In the genomic region with DNA sequence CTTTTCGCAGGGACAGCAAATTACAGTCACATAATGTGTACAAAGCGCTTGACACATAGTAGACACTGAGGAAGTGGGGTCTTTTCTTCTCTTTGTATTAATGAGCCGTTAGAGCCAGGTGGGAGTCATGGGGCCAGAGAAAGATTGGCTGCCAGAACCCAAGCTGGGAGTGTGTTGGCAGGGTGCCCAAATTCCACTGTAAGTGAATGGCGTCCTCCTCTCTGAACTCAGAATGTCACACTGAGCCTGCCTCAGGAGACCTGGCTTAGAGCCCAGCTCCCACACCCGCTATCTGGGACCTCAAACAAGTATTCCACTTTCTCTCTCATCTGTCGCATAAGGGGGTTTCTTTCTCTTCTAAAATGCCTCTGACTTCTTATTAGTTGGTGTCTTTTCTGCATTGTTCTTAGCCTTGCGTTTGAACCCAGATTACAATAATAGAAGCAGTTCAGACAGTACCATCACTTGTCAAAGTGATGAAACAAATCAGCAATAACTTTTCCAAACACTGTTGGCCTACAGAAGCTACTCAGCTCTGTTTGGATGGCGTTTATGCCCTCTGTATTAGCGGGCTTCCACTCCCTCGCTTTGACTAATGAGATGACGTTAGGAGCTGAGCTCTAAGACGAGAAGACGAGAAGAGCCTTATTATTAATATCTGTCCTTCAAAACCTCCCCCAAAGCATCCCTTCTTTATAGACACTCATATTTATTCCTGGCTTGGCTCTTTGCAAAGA, we compare ENCODE assay signal across 8 mouse cellular contexts. TPM values are rescaled to one million over a fixed set of nuclear protein-coding genes. Genes with fewer than 3 reads are reported as not detected.
DNase-seq lines count a peak whose midpoint lies in the region; ATAC-seq and TF ChIP-seq lines count a peak whose summit lies in the region.

No protein-coding gene starts in this region.

- H3K27ac ChIP-seq in forebrain, embryonic 15.5 days (replicated peaks): peak overlapping the region; percentile 44
- H3K27ac ChIP-seq in hindbrain, embryonic 13.5 days: peak overlapping the region; percentile 62; the same call in 1 of the 2 replicates

- intact Hi-C loops in gastrocnemius, postnatal 14 days (cut with DNase I; ENCODE audit: low total_unique reads): no loop called here
- intact Hi-C loops in left cerebral cortex, postnatal 25 days (cut with DNase I): no loop called here

- H3K9me3 ChIP-seq in forebrain, embryonic 15.5 days: no peaks in the 10 kb centered on the region
- H3K9me3 ChIP-seq in hindbrain, embryonic 13.5 days: no peaks in the 10 kb centered on the region

- ATAC-seq in forebrain, embryonic 15.5 days (replicated peaks): peak; percentile 94
- ATAC-seq in hindbrain, embryonic 13.5 days (ENCODE audit: low FRiP score): peak; percentile 87
- no peak for ATAC-seq in inflammation-experienced regulatory T-cells, adult 6 months

- no peak overlapping the region for H3K9ac ChIP-seq in forebrain, embryonic 15.5 days (replicated peaks)
- H3K9ac ChIP-seq in hindbrain, embryonic 13.5 days: no peak overlapping the region

- WGBS in forebrain, embryonic 15.5 days: 3% methylated on average over 13 of the region's 13 CpGs
- WGBS in hindbrain, embryonic 13.5 days: 25% methylated on average over 13 of the region's 13 CpGs

- H3K27me3 ChIP-seq in forebrain, embryonic 15.5 days: no peaks in the 10 kb centered on the region
- H3K27me3 ChIP-seq in hindbrain, embryonic 13.5 days: 0 out of 2 replicates have a peak, but pooled peaks cover 4% of the 10 kb centered on the region
- H3K27me3 ChIP-seq in myocyte (ENCODE audit: control insufficient read depth, insufficient read depth, insufficient read length): peaks cover 10% of the 10 kb centered on the region

- H3ac ChIP-seq in myocyte (ENCODE audit: control insufficient read depth, insufficient read length): no peak overlapping the region

- no peak for TF ChIP-seq POLR2A in myocyte (IDR thresholded peaks at IDR 0.05; ENCODE audit: insufficient read length, low read depth)

- H3K36me3 ChIP-seq in forebrain, embryonic 15.5 days: no peaks in the 10 kb centered on the region
- H3K36me3 ChIP-seq in hindbrain, embryonic 13.5 days: no peaks in the 10 kb centered on the region
- H3K36me3 ChIP-seq in myocyte (ENCODE audit: control insufficient read depth, insufficient read depth): no peaks in the 10 kb centered on the region

- peak overlapping the region; percentile 14; the same call in 1 of the 2 replicates for H3K4me2 ChIP-seq in forebrain, embryonic 15.5 days (replicated peaks)
- H3K4me2 ChIP-seq in hindbrain, embryonic 13.5 days: no peak overlapping the region
- peak overlapping the region; percentile 35 for H3K4me2 ChIP-seq in myocyte (ENCODE audit: low read depth)

- DNase-seq in gastrocnemius, postnatal 14 days: peak; percentile 44
- no peak for DNase-seq in gastrocnemius, adult 18-20 months (ENCODE audit: low spot score)
- peak; percentile 66 to 81 for DNase-seq in adrenal gland, postnatal 36 days
- DNase-seq in left cerebral cortex, postnatal 25 days (ENCODE audit: low spot score in 2 of 2): peak; percentile 24 to 27

- H3K4me1 ChIP-seq in forebrain, embryonic 15.5 days: peaks cover 21% of the 10 kb centered on the region
- H3K4me1 ChIP-seq in hindbrain, embryonic 13.5 days (replicated peaks): peaks cover 18% of the 10 kb centered on the region

- H3K79me2 ChIP-seq in myocyte (ENCODE audit: control insufficient read depth, insufficient read depth): no peaks in the 10 kb centered on the region

- no peak overlapping the region for H3K4me3 ChIP-seq in forebrain, embryonic 15.5 days
- no peak overlapping the region for H3K4me3 ChIP-seq in hindbrain, embryonic 13.5 days
- H3K4me3 ChIP-seq in myocyte: no peak overlapping the region

TF ChIP-seq in myocyte, 11 proteins besides CTCF, POLR2A, EP300 and RAD21:
- no peak for TF ChIP-seq TCF12 (IDR thresholded peaks at IDR 0.05; ENCODE audit: insufficient read depth, poor library complexity, severe bottlenecking)
- TF ChIP-seq USF1 (IDR thresholded peaks at IDR 0.05; ENCODE audit: low read depth): no peak
- TF ChIP-seq TCF3 (IDR thresholded peaks at IDR 0.05; ENCODE audit: insufficient read length, low read depth): no peak
- TF ChIP-seq REST (IDR thresholded peaks at IDR 0.05; ENCODE audit: insufficient read depth, insufficient read length): no peak
- TF ChIP-seq MAX (IDR thresholded peaks at IDR 0.05; ENCODE audit: low read depth): no peak
- no peak for TF ChIP-seq CEBPB (IDR thresholded peaks at IDR 0.05; ENCODE audit: insufficient read depth, poor library complexity, severe bottlenecking)
- TF ChIP-seq MYOG (IDR thresholded peaks at IDR 0.05; ENCODE audit: control insufficient read depth in 1 of 3, insufficient read depth in 1 of 3, insufficient read length in 2 of 3, low read depth in 2 of 3): no peak
- no peak for TF ChIP-seq E2F4 (IDR thresholded peaks at IDR 0.05; ENCODE audit: insufficient read depth)
- no peak for TF ChIP-seq MYOD1 (IDR thresholded peaks at IDR 0.05; ENCODE audit: control insufficient read depth in 1 of 3, insufficient read length in 2 of 3, low read depth in 2 of 3)
- no peak for TF ChIP-seq POLR2AphosphoS2 (IDR thresholded peaks at IDR 0.05; ENCODE audit: insufficient read length, low read depth)
- TF ChIP-seq SRF (IDR thresholded peaks at IDR 0.05; ENCODE audit: control insufficient read depth, insufficient read length, low read depth): no peak
TF ChIP-seq in myocyte: peak in this region for 0.

RNA-seq across cellular contexts. Expression of a gene that starts 21.9 kb away (rescaled TPM):
- 10 to 100 TPM; 13.2 to 14.8 TPM for total RNA-seq in gastrocnemius, postnatal 14 days (2021)
- total RNA-seq in gastrocnemius, adult 18-20 months (2021): 1 to 10 TPM in 1 of 2 experiments, under 1 TPM in 1; 0.94 to 2.0 TPM
- under 1 TPM in 1 of 2 experiments, not detected in 1; 0.20 TPM for total RNA-seq in adrenal gland, postnatal 36 days (2021)
- polyA plus RNA-seq in forebrain, embryonic 15.5 days (2015; fragmentation: Nextera tagmentation; extraction: Ambion mirVana): 2.7 and 4.1 TPM in 2 replicates
- 7.2 and 10.7 TPM in 2 replicates for polyA plus RNA-seq in hindbrain, embryonic 13.5 days (2015; fragmentation: Nextera tagmentation; extraction: Ambion mirVana)
- 1 to 10 TPM; 1.7 to 1.9 TPM for total RNA-seq in left cerebral cortex, postnatal 25 days (2021)
- 0.08 TPM for polyA plus RNA-seq in myocyte (2012; fragmentation: generic; extraction: Trizol)
- polyA plus RNA-seq in inflammation-experienced regulatory T-cells, adult 6 months (2017; shearing (Covaris generic)): not detected

Comparison
In these comparisons a context has a peak if more than half of its experiments do, and no peak if none do; other contexts are left out.
1. RNA of a gene that starts 21.9 kb away (total RNA-seq): 13.2 to 14.8 TPM in gastrocnemius, postnatal 14 days; 0.94 to 2.0 TPM in gastrocnemius, adult 18-20 months, 1.7 to 1.9 TPM in left cerebral cortex, postnatal 25 days and 0.20 TPM in adrenal gland, postnatal 36 days; every median in the first group is over 4 times any median in the second.